Mouse (Mus musculus) neural tube, embryonic 13.5 days (tissue): ENCODE data around the gene Dnajb4. TPM values are rescaled to one million over a fixed set of nuclear protein-coding genes. Genes with fewer than 3 reads are reported as not detected.
"Not testable (repeated sequence)": the region's sequence is repeated elsewhere in the genome, so short reads cannot be mapped to it uniquely, and the experiment has no call there.

Source experiments
- ATAC-seq: fragments of 200-750 bp; cut with Nextera tagmentation; 2 replicates; pipeline ENCODE4 v1.8.0; 2017; ENCODE audit warnings: low read depth, mild to moderate bottlenecking, moderate TSS enrichment, moderate library complexity
- H3K27ac ChIP-seq: fragments of 300-500 bp; sonication (generic); replicated peaks from 2 replicates; pipeline ENCODE4 v1.5.1; 2015; ENCODE audit warnings: moderate library complexity, mild to moderate bottlenecking, inconsistent platforms
- H3K27me3 ChIP-seq: fragments of 300-500 bp; sonication (generic); 2 replicates; pipeline ENCODE4 v1.6.1; 2015; ENCODE audit warnings: mild to moderate bottlenecking, inconsistent platforms
- H3K36me3 ChIP-seq: fragments of 300-500 bp; sonication (generic); 2 replicates; pipeline ENCODE4 v1.6.1; 2015; ENCODE audit warnings: mild to moderate bottlenecking, inconsistent platforms
- H3K4me1 ChIP-seq: fragments of 300-500 bp; sonication (generic); replicated peaks from 2 replicates; pipeline ENCODE4 v1.6.1; 2015; ENCODE audit warnings: inconsistent platforms
- H3K4me2 ChIP-seq: fragments of 300-500 bp; sonication (generic); 2 replicates; pipeline ENCODE4 v1.6.1; 2015; ENCODE audit warnings: inconsistent platforms, mild to moderate bottlenecking, moderate library complexity
- H3K4me3 ChIP-seq: fragments of 300-500 bp; sonication (generic); 2 replicates; pipeline ENCODE4 v1.5.1; 2015; ENCODE audit warnings: mild to moderate bottlenecking, inconsistent platforms
- H3K9ac ChIP-seq: fragments of 300-500 bp; sonication (generic); 2 replicates; pipeline ENCODE4 v1.6.1; 2015; ENCODE audit warnings: moderate library complexity, mild to moderate bottlenecking, inconsistent platforms
- H3K9me3 ChIP-seq: fragments of 300-500 bp; sonication (generic); 2 replicates; pipeline ENCODE4 v1.6.1; 2016; ENCODE audit warnings: inconsistent platforms
- WGBS: fragments of 180-500 bp; shearing (Covaris S2); methylation state at CpG from one replicate; pipeline ENCODE4 v1.1.7; 2015; 5-methylcytosine and 5-hydroxymethylcytosine counted together
- polyA plus RNA-seq: library from polyadenylated mRNA; unstranded; fragments of >200 nt; fragmentation: Nextera tagmentation; extraction: Ambion mirVana; gene quantifications from 2 replicates; pipeline ENCODE4 v1.2.1, GENCODE M21; 2015

The Dnajb4 gene
- polyA plus RNA-seq, 1 experiment from 2014 or later = 38.5 TPM

DNA sequence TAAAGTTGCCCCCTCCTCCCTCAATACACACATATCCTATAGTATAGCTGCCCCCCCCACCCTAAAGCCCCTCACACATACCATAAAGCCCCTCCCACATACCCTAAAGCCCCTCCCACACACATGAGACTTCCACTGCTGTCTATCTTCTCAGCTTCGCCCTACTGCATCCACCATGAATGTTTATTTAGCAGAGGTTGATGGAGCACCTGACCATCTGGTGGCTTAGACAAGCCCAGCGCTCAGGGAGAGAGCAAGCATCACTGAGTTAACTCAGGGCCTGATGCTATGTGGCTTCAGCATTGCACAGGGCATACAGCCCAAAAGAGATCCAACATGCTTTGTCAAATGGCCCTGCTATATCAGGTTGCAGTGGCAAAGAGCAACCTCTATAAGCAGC is 57.0 kb downstream of the Dnajb4 start:
- Histone ChIP-seq H3K27me3 (no peaks in the 10 kb centered on the region), H3K9me3 (no peaks in the 10 kb centered on the region), H3K36me3 (no peaks in the 10 kb centered on the region), H3K27ac (no peak overlapping the region), H3K4me1 (peaks cover 4% of the 10 kb centered on the region; the same call in 1 of the 2 replicates), H3K9ac (no peak overlapping the region), H3K4me3 (no peak overlapping the region), H3K4me2 (no peak overlapping the region)
- no peak for ATAC-seq
- 84% methylated on average over 2 of the region's 2 CpGs for WGBS

DNA sequence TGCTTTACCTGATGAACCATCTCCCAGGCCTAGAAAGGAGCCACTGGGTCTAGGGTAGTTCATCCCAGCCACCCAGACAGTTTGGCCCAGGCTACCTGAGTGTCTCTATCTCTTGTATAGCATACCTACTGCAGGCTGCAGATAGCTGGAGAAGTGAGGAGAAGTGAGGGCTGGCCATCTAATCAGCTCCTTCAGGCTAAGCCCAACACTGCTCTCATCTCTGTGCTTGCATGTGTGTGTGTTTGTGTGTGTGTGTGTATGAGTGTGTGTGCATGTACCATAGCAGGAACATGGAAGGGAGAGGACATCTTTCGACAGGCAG is 57.7 kb downstream of the Dnajb4 start:
- Histone ChIP-seq H3K27me3 (no peaks in the 10 kb centered on the region), H3K27ac (no peak overlapping the region), H3K4me2 (no peak overlapping the region), H3K9me3 (no peaks in the 10 kb centered on the region), H3K36me3 (no peaks in the 10 kb centered on the region), H3K9ac (no peak overlapping the region), H3K4me3 (no peak overlapping the region), H3K4me1 (peaks cover 4% of the 10 kb centered on the region; the same call in 1 of the 2 replicates)
- 96% methylated on average over 1 of the region's 1 CpGs for WGBS
- ATAC-seq = no peak

DNA sequence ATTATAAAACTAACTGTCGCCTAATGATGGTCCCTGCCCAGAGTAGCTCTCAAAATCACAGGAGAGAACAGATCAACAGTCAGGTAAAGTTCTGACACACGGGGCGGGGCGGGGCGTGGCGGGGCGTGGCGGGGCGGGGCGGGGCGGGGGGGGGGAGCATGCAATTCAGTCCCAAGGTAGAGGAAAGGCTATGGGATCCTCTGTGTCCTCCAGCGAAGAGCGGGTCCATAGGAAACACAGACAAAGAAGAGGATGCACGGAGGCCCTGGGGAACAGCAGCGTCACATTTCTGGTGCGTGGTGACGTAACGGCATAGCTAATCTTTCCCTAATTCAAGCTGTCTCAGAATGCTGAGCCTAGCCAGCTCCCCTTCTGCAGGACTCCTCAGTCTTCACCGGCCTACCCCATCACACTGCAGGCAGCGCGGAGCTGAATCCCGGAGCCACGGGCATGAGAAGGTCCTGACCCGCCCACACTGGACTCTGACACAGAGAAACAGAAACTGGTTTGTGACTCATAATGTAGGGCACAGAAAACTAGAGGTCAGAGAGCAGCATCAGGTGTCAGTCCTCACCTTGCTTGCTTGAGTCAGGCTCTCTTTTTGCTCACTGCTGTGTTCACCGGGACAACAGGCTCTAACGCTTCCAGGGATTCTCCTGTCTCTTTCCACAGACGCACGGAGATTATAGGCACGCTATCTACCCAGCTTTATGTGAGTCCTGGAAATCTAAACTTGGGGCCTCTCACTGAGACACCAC is 58.2 kb downstream of the Dnajb4 start:
- peaks cover 4% of the 10 kb centered on the region; the same call in 1 of the 2 replicates for H3K4me1 ChIP-seq
- H3K4me3 ChIP-seq = peak overlapping the region; percentile 12; the same call in 1 of the 2 replicates
- no peak overlapping the region for H3K27ac ChIP-seq
- no peaks in the 10 kb centered on the region for H3K36me3 ChIP-seq
- peak overlapping the region; percentile 44 for H3K4me2 ChIP-seq
- no peaks in the 10 kb centered on the region for H3K27me3 ChIP-seq
- WGBS = 58% methylated on average over 29 of the region's 29 CpGs
- no peak overlapping the region for H3K9ac ChIP-seq
- no peak; the same call in 1 of the 2 replicates for ATAC-seq
- H3K9me3 ChIP-seq = no peaks in the 10 kb centered on the region

DNA sequence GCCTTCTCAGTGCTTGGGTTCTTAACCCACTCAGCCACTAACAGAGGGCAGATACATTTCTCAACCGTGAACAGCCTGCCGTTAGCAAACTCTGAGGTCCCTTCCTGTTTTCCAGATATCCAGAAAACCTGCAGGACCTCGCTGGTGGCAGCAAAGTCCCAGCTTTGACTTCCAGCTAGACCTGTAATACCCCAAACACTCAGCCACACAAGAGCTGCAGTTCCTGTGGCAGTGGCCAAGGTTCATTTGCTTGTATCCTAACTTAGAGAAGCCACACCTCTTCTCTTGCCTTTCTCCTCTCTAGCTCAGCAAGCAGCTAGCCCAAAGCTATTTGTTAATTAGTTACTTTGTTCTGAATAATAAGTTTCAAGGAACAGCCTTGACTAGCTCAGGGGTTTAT is 60.2 kb downstream of the Dnajb4 start:
- Histone ChIP-seq H3K4me1 (no peaks in the 10 kb centered on the region), H3K4me3 (no peak overlapping the region), H3K36me3 (no peaks in the 10 kb centered on the region), H3K9ac (no peak overlapping the region), H3K27ac (no peak overlapping the region), H3K9me3 (no peaks in the 10 kb centered on the region), H3K27me3 (no peaks in the 10 kb centered on the region), H3K4me2 (no peak overlapping the region)
- 72% methylated on average over 3 of the region's 3 CpGs for WGBS
- ATAC-seq = no peak

DNA sequence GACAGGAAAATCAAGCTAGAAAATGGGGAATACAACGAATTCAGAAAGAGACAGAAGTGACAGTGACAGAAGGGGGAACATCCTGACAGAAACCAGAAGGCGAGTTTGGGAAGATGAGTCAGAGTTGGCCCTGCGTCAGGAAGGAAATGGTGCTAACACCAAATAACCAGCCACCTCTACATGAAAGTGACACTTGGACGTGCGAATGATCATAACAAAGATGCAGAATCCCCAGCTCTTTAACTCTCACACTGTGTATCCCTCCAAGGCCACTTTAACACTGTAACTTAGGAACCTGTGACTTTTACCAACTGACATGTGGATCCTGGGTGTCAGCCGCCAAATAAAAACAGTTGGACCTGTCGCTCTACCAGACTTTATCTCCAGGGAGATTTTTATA is 60.7 kb downstream of the Dnajb4 start:
- H3K36me3 ChIP-seq = no peaks in the 10 kb centered on the region
- H3K9ac ChIP-seq = no peak overlapping the region
- no peaks in the 10 kb centered on the region for H3K4me1 ChIP-seq
- ATAC-seq = no peak
- H3K27me3 ChIP-seq = no peaks in the 10 kb centered on the region
- WGBS = 75% methylated on average over 7 of the region's 7 CpGs
- no peak overlapping the region for H3K27ac ChIP-seq
- no peaks in the 10 kb centered on the region for H3K9me3 ChIP-seq
- no peak overlapping the region for H3K4me2 ChIP-seq
- H3K4me3 ChIP-seq = no peak overlapping the region

- Histone ChIP-seq H3K9ac (no peak overlapping the region), H3K9me3 (no peaks in the 10 kb centered on the region), H3K4me1 (no peaks in the 10 kb centered on the region), H3K27ac (no peak overlapping the region), H3K36me3 (no peaks in the 10 kb centered on the region), H3K4me3 (no peak overlapping the region), H3K4me2 (no peak overlapping the region), H3K27me3 (no peaks in the 10 kb centered on the region)
- 79% methylated on average over 12 of the region's 12 CpGs for WGBS
- ATAC-seq = no peak
These were observed 62.8 kb downstream of the Dnajb4 start for GRCm38 (mm10) chr3:152147085-152147831.

DNA sequence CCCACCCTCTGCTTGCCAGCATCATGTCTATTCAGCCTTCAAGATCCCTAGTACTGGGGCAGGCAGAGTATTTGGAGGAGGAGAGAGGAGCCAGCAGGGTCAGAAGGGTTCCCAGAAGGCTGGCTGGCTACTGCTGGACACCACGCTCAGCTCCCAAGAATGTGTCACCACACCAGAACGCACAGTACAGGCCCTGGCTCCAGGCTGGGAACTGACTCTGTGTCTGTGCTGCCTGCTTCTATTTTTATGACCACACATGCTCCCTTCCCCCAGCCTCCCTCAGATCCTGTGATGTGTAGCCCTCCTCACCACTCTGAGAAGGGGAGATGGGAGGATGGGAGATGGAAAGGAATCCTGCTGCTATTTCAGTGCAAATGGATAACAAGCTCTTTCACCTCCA is 64.9 kb downstream of the Dnajb4 start:
- ATAC-seq = peak; percentile 23; the same call in 1 of the 2 replicates
- H3K4me3 ChIP-seq = no peak overlapping the region
- no peaks in the 10 kb centered on the region for H3K4me1 ChIP-seq
- H3K9ac ChIP-seq = no peak overlapping the region
- WGBS = 48% methylated on average over 2 of the region's 2 CpGs
- no peaks in the 10 kb centered on the region for H3K36me3 ChIP-seq
- H3K9me3 ChIP-seq = no peaks in the 10 kb centered on the region
- no peak overlapping the region for H3K4me2 ChIP-seq
- H3K27ac ChIP-seq = no peak overlapping the region
- no peaks in the 10 kb centered on the region for H3K27me3 ChIP-seq

GRCm38 (mm10) chr3:152142989-152143695 is 67.0 kb downstream of the Dnajb4 start:
- no peak for ATAC-seq
- Histone ChIP-seq H3K36me3 (no peaks in the 10 kb centered on the region), H3K9ac (no peak overlapping the region), H3K27ac (no peak overlapping the region), H3K4me3 (no peak overlapping the region), H3K27me3 (no peaks in the 10 kb centered on the region), H3K4me2 (no peak overlapping the region), H3K9me3 (no peaks in the 10 kb centered on the region), H3K4me1 (no peaks in the 10 kb centered on the region)
- 82% methylated on average over 6 of the region's 6 CpGs for WGBS

GRCm38 (mm10) chr3:152142146-152142545 is 68.0 kb downstream of the Dnajb4 start:
- 82% methylated on average over 3 of the region's 3 CpGs for WGBS
- Histone ChIP-seq H3K9ac (no peak overlapping the region), H3K27ac (no peak overlapping the region), H3K36me3 (no peaks in the 10 kb centered on the region), H3K4me2 (no peak overlapping the region), H3K9me3 (no peaks in the 10 kb centered on the region), H3K4me3 (no peak overlapping the region), H3K4me1 (no peaks in the 10 kb centered on the region), H3K27me3 (no peaks in the 10 kb centered on the region)
- no peak for ATAC-seq

DNA sequence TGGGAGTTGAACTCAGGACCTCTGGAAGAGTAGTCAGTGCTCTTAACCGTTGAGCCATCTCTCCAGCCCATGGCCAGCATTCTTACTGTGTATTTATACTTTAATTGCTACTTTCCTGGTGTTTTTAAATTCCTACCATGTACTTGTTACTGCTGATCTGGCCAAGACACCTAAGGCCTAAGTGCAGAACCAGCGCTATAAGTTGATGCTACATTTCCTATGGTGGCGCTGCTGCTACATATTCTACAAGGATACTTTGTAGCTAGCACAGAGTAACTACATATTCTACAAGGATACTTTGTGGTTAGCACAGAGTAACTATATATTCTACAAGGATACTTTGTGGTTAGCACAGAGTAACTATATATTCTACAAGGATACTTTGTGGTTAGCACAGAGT is 70.8 kb downstream of the Dnajb4 start:
- H3K9me3 ChIP-seq, H3K4me3 ChIP-seq, ATAC-seq, H3K4me2 ChIP-seq, H3K27me3 ChIP-seq, H3K36me3 ChIP-seq, H3K27ac ChIP-seq, H3K9ac ChIP-seq, H3K4me1 ChIP-seq: not testable (repeated sequence)
- WGBS = 91% methylated on average over 3 of the region's 3 CpGs

DNA sequence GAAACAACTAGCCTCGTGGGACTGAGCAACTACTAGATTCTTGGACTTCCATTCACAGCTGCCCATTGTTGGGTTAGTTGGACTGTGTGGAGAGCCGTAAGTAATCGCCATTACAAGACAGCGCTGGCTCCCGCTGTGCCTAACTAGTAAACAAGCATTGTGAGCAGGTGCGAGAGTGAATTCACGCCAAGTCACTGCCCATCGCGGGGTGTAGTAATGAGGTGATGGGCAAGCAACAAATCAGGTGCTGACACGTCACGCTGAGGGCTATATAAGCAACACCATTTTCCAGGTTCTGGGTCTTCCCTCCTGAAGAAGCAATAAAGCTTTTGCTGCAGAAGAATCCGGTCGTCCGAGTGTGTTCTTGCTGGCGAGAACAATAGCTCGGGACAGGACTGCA is 74.0 kb downstream of the Dnajb4 start:
- 77% methylated on average over 16 of the region's 16 CpGs for WGBS
- H3K9ac ChIP-seq, H3K4me3 ChIP-seq, H3K4me1 ChIP-seq, H3K9me3 ChIP-seq, H3K36me3 ChIP-seq, H3K27ac ChIP-seq, H3K27me3 ChIP-seq, ATAC-seq, H3K4me2 ChIP-seq: not testable (repeated sequence)

GRCm38 (mm10) chr3:152133621-152134020 is 76.5 kb downstream of the Dnajb4 start:
- Histone ChIP-seq H3K27ac (no peak overlapping the region), H3K9me3 (no peaks in the 10 kb centered on the region), H3K4me2 (no peak overlapping the region), H3K27me3 (no peaks in the 10 kb centered on the region), H3K4me3 (no peak overlapping the region), H3K9ac (no peak overlapping the region), H3K36me3 (no peaks in the 10 kb centered on the region), H3K4me1 (no peaks in the 10 kb centered on the region)
- no peak for ATAC-seq
- 86% methylated on average over 9 of the region's 9 CpGs for WGBS
